Mouse (Mus musculus) large intestine, adult 2 months (tissue): ENCODE results near the gene Jdp2. TPM values are rescaled to one million over a fixed set of nuclear protein-coding genes. Genes with fewer than 3 reads are reported as not detected.
"Not testable (repeated sequence)": the region's sequence is repeated elsewhere in the genome, so short reads cannot be mapped to it uniquely, and the experiment has no call there.

Experiments
- DNase-seq: peaks from one replicate; pipeline ENCODE4 v3.0.0-alpha.2; 2012; ENCODE audit warnings: low read depth, low spot score
- WGBS: fragments of 180-500 bp; shearing (Covaris S2); methylation state at CpG from one replicate; pipeline ENCODE4 v1.1.7; 2018; 5-methylcytosine and 5-hydroxymethylcytosine counted together
- polyA plus RNA-seq: library from polyadenylated mRNA; depleted of rRNA; stranded (reverse); fragments of >200 nt; gene quantifications from 2 replicates; pipeline ENCODE4 v1.2.3, GENCODE M21; 2012

Jdp2 gene
- polyA plus RNA-seq, 1 experiment: 5.4 TPM

DNA sequence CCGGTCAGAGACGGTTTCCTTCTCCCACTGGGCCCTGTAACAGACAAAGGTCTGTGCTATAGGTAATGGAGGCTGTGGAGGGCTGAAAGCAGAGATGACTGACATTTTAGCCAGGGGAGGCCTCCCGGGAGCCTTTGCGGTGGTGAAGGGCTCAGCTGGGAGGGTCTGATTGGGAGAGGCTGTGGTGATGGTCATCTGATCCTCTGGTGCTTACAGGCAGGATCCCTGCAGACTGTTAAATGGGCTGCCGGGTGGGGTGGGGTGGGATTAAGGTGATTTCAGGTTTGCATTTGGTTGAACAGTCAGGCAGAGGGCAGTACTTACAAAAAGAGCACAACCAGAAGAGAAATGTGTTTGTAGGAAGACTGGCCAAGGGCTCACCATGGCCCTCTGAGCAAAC, 27.0 kb downstream of the Jdp2 start:
- 62% methylated on average over 5 of the region's 5 CpGs for WGBS
- DNase-seq: no peak

DNA sequence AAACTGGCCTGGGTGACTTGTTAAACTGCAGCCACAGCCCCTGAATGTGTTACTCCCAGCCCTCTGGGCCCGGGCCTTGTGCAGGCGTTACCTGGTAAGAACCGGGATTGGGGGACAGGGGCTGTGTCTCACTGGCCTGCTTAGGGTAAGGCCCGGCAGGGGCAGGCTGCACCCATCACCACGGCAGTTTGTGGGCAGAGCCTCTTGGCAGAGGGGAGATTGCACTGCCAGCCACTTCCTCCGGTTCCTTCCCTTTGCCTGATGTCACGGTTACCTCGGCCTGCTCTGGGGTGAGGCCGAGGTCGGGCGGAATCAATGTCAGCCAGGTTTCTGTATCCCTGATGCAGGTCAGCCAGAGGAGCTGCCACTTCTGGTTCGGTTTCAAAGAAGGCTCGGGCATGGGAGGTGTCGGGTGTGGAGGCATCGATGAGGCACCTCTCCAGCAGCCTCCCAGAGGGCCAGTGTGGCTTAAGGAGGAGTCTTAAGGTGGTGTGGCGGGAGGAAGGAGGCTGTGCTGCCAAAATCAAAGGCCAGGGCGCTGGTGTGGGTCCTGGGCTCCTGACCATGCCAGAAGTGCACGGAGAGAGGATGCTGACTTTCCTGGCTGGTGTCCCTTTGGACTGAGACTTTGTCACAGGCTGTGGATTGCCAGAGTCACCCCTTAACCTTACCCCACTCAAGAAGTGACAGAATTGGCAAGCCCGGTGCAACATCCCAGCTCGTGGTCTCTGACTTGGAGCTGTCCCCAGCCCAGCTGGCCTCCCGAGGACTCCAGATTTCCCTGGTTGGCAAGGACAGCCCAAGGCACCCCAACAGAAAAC, 31.0 kb downstream of the Jdp2 start:
- no peak for DNase-seq
- 56% methylated on average over 21 of the region's 21 CpGs for WGBS

DNA sequence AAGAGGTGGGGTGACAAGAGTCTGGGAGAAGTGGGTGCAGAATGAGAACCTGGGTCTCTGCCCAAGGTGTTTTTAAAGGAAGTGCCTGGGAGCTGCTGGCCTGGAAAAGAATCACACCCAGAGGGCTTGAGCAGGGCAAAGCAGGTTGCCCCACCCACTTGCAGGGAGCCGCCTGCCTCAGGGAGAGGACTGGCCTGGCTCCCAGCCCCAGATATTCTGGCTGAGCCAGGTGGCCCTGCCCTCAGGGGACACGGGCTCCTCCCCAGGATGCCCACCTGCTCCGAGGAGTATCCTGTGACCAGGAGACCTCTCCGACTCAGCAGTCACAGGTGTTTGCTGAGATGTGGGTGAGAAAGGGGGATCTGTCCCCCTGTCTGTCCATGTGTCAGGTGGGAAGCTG, 32.4 kb downstream of the Jdp2 start:
- no peak for DNase-seq
- WGBS: 30% methylated on average over 4 of the region's 4 CpGs

DNA sequence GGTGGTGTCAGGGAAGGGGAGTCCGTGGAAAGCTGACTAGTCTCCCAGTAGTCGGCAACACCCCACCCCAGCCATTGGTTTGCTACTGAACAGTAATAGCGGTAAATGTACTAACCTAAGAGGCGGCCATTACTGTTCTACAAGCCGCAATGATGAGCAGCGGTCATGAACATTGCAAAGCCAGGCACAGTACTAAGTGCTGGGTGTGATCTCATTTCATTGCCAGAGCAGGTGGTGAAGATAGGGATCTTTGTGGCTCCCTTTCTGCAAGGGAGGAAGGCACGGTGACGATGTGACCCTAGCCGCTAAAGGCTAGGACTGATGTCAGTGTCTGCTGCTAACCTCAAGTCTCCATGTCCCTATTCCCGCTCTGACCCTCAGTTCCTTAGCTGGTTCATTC, 33.5 kb downstream of the Jdp2 start:
- DNase-seq: no peak
- WGBS: 90% methylated on average over 10 of the region's 10 CpGs

DNA sequence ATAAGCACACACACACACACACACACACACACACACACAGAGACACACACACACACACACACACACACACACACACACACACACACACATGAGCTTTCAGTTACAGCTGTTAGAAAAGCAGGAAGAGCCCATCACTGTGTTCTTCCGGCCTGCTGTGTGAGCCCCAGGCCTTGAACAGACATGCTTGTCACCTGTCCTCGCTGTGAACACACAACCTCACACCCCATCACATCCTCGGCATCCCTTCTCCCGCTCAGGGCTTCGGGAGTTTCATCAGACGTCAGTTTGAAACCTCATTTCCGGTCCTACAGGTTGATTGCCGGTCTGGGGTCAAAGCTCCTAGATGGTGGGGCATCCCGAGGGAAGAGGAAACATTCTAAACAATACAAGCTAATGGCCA, 39.1 kb downstream of the Jdp2 start:
- no peak for DNase-seq
- 59% methylated on average over 9 of the region's 9 CpGs for WGBS

DNA sequence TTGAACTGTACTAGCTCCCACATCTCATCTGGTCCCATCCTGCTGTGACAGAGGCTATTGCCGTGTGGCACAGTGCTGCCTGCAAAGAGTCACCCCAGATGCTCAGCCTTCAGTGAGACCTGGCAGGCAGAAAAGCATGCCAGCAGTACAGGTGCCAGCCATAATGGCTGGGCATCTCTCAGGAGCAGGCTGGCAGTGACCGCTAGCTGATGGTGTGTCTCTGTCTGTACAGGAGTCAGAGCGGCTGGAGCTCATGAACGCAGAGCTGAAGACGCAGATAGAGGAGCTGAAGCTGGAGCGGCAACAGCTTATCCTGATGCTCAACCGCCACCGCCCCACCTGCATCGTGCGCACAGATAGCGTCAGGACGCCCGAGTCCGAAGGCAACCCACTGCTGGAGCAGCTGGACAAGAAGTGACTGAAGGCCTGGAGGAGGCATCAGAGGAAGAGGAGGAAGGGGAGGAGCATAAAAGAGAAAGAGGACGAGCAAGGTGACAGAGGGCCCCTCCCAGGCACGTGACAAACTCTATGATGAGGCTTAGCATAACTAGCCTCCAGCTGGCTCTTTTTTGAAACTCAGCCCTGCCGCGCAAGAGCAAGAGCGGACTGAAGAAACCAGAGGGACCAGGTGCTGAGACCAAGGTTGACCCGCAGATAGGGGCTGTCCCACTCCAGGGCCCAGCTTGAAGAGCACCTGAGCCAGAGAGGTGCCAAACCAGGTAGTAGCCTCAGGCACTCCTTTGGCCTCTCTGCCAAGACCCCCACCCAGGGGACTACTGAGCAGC, 39.9 kb downstream of the Jdp2 start:
- 80% methylated on average over 20 of the region's 20 CpGs for WGBS
- no peak for DNase-seq

DNA sequence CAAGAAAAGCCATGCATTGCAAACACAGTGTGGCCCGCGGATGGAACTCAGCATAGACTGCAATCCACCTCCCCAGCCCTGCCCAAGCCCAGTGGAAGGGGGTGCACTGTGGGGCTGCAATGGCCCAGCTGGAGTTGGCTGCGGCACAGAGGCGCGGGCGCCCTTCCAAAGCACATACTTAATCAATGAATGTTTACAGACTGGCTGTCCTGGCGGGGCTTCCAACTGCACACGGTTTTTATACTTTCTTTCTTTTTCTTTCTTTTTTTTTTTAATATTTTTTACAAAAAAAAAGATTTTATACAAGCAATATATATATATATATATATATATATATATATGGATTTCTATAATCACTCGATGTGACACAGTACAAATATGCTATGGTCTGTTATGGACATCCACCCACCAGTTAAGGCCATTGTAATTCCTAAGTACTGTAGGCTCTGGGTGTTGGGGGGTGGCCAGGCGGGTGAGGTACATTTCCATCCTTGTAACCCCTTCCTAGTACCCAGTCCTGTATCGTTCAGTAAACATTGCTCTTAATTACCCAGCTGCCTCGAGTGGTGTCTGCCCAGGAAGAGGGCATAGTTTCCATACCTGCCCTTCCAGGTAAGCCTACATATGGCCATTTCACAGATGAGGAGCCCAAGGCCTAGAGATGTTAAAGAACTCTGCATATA, 40.6 kb downstream of the Jdp2 start:
- WGBS: 41% methylated on average over 12 of the region's 12 CpGs
- no peak for DNase-seq

DNA sequence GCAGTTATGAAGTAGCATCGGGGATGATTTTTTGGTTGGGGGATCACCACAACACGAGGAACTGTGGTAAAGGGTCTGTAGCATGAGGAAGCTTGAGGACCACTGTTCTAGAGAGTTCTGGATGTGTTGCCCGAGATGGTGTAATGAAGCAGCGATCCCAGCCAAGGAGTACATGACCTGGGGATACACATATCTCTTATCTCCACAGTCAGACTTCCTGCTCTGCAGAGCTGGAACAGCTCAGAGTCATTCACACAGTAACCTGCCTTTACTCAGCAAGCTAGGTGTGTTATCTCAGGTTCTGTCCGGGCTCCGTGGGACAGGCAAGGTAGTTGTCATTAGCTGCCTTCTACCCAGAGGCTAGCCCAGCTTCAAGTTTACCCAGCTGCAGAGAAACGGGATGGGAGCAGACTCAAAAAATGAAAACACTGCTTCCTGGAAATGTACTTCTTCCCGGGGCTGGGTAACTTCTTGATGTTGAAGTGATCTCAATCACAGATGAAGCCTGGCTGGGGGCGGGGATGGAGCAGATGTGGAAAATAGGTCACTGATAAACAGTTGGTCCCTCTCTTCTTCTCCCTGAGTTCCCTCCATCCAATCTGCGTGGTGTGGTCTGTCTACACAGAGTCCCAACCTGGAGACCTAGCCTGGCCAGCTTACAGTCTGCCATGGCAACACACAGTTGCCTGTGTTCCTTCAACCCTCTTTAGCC, 42.2 kb downstream of the Jdp2 start:
- 42% methylated on average over 10 of the region's 10 CpGs for WGBS
- no peak for DNase-seq

DNA sequence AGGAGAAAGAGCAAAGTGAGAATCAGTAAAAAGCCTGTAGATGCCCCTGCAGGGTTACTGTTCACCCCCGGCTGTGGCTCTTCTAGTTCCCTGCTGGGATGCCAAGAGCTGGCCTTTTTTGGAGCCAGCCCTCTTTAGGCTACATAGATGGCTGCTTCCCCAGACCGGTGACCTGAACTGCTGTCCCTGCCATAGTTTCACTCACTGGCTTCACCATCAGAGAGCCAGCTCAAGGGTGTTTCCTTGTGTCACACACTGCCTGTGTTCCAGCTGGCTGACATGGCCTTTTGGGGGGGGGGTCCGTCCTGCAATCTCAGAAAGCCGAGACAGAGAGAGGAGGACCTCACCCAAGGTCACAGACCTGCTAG, 42.7 kb downstream of the Jdp2 start:
- DNase-seq: no peak
- WGBS: 45% methylated on average over 4 of the region's 4 CpGs

DNA sequence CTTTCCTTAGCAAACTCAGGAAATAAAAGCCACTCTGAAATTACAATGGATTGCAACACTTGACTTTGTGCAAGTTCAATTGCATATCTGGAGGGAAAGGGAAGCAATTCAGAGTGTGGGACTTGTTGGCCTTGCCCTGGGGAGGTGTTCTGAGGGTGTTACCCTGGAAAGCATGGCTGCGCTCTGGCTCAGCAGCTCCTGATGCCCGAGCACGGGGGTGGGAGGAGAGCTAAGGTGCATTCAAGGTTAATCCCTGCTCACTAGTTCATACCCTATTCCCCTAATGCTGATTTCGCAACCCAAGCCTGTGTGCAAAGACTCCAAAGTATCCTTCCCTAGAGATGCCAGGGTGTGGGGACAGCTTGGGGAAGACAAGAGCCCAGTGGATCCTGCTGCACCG, 44.9 kb downstream of the Jdp2 start:
- 59% methylated on average over 5 of the region's 5 CpGs for WGBS
- DNase-seq: no peak

DNA sequence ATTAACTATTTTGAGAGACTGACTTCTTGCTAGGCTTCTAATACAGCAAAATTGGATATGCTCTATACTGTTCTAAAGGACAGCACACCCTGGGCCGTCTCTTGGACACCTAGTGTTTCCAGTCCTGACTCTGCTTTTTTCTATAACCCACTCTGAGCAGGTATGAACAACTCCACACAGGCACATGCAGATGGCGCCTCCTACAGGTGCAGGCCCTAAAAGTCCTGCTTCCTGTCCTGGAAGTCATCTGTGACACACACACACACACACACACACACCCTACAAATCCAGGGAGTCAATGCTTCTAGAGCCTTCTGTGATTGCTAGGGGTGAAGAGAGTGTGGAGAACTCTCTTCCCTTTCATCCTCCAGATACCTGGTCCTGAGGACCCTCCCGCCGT, 46.8 kb downstream of the Jdp2 start:
- DNase-seq: no peak
- 93% methylated on average over 4 of the region's 4 CpGs for WGBS

DNA sequence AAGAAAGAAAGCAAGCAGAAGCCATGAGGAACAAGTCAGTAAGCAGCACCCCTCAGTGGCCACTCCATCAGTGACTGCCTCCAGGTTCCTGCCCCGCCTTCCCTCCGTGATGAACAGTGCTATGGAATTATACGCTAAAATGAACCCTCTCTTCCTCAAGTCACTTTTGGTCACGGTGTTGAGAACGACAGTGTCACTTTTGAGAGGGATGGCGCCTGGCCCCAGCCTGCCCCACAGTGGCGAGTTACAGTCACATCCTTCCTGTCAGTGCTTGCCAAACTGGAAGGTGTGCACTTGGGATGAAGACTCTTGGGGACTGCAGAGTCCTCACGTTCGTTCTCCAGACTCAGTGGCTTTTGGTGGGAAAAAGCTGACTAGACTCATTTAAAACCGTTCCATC, 48.5 kb downstream of the Jdp2 start:
- DNase-seq: no peak
- WGBS: 30% methylated on average over 10 of the region's 10 CpGs

DNA sequence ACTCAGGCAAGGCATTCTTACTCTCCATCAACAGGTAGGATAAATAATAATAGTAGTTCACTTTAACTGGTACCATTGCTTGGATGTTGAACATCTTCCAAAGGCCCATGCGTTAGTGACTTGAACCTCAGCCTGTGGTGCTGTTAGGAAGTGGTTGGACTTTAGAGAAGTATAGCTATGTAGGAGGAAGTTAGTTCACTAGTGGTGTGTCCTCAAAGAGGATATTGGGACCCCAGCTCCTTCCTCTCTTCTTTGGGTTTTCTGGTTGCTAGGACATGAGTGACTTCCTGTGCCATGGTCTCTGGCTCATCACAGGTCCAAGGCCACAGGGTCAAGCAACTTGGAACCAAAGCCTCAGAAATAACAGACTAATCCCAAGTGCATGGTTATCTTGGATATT, 49.1 kb downstream of the Jdp2 start:
- no peak for DNase-seq
- WGBS: 77% methylated on average over 1 of the region's 1 CpGs

DNA sequence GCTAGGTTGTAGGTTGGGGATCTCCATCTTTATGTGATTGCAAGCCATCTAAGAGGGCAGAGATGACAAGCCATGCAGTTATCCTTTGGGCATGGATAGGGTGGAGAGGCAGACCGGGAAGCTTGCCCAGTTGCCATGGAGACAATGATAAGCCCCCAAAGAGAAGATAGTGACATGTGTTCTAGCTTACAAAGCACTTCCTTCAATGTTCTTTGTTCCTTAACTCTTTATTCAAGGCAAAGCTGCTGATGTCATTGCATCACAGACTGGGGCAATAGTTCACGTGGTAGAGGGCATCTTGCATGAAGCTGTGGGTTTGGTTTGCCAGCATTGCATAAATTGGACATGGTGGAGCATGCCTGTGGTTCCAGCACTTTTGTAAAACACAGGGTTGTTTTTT, 60.5 kb downstream of the Jdp2 start:
- 57% methylated on average over 2 of the region's 2 CpGs for WGBS
- DNase-seq: no peak

DNA sequence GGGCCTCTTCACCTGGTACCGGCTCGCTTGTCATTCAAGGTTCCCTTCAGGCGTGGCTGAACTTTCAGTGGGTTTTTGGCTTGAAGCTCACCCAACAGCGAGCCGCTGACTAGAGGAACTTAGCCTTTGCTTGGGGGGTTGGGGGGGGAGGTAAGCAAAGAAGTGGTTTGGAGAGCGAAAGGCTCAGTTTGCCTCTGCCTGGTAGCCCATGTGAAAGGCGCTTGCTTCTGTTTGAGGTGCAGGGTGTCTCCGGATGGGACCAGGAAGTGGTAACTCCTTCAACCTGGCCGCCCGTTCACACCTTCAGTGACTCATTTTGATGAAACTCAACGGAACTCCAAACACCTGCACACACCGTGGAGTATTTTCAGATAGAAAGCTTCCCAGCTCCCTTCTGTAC, 62.0 kb downstream of the Jdp2 start:
- 50% methylated on average over 12 of the region's 12 CpGs for WGBS
- no peak for DNase-seq

DNA sequence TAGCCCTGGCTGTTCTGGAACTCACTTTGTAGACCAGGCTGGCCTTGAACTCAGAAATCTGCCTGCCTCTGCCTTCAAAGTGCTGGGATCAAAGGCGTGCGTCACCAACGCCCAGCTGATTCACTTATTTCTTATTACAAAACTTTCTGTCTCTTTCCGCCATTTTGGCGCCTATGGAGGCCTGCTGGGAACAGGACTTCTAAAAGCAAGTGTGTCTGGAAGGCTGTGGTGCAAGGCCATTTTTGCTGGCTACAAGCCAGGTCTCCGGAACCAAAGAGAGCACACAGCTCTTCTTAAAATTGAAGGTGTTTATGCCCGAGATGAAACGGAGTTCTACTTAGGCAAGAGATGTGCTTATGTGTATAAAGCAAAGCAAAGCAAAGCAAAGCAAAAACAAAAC, 63.4 kb downstream of the Jdp2 start:
- DNase-seq: not testable (repeated sequence)
- 74% methylated on average over 8 of the region's 8 CpGs for WGBS

DNA sequence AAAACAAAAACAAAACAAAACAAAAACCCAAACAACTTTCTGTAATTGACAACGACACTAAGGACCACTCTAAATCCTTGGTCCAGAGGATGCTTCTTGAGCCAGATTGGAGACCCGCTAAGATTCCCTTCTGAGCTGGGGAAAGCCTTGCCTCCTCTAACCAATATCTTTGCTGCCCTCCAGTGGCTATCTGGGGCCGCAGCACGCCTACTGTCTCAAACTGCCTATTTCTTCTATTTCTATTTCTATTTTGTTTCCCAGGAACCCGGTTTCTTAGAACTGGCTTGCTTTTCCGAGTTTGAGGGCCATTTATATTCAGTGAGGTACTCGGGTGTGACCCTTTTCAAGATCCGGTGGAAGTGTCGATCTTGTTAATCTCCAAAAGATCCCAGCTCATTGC, 64.1 kb downstream of the Jdp2 start:
- no peak for DNase-seq
- 9% methylated on average over 9 of the region's 9 CpGs for WGBS

DNA sequence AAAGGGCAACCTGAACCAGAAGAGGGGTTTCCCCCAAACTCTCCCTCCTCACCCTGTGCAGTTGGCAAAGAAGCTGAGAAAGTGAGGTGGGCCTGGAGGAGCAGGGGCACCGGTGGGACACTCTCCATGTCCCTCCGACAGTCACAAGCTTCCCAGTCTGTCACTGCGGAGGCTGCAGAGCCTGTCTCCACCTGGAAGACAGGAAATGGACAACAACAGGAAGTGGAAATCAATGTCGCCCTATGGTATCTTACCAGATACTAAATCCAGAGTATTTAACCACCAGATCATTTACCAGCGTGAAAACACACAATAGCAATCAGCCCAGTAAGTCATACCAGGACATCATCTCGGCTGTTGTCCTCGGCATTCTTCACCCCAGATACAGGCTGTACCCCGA, 67.3 kb downstream of the Jdp2 start:
- DNase-seq: no peak
- WGBS: 83% methylated on average over 8 of the region's 8 CpGs

DNA sequence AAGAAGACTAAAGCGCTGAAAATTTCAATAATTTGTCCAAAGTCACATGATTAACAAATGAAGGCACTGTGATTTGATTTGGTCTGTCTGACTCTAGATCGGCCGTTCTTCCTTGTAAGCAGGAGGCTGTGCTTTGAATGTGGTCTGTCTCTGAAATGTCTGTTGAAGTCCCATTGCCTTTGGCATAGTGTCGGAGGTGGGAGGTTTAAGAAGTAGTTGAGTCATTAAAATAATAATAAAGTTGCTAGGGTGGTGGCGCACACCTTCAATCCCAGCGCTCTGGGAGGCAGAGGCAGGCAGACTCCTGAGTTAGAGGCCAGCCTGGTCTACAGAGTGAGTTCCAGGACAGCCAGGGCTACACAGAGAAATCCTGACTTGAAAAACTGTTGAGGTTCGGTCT, 68.2 kb downstream of the Jdp2 start:
- no peak for DNase-seq
- WGBS: 90% methylated on average over 7 of the region's 7 CpGs

DNA sequence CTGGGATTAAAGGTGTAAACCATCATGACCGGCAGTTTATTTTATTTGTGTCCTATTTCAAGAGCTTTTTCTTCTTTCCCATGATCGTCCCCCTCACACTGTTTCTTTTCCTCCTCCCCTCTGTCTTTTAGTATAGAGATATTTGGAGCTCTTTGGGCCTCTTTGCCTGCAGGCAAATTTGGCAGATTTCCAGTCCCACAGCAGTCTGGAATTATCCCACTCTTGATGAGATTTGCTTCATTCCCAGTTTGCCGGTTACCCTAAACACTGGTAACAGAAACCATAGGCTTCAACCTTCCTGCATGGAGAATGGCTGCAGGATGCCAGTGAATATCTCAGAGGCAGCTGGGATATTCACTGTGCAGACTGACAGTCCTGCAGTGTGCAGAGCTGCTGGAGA, 69.9 kb downstream of the Jdp2 start:
- WGBS: 53% methylated on average over 3 of the region's 3 CpGs
- no peak for DNase-seq
